Mouse (Mus musculus): Measurements from ENCODE around the gene Tmem126a. TPM values are rescaled to one million over a fixed set of nuclear protein-coding genes. Genes with fewer than 3 reads are reported as not detected.

Tmem126a gene
- total and polyA plus RNA-seq, 2 experiments from 2014 or later = 41.2 to 137 TPM

DNA sequence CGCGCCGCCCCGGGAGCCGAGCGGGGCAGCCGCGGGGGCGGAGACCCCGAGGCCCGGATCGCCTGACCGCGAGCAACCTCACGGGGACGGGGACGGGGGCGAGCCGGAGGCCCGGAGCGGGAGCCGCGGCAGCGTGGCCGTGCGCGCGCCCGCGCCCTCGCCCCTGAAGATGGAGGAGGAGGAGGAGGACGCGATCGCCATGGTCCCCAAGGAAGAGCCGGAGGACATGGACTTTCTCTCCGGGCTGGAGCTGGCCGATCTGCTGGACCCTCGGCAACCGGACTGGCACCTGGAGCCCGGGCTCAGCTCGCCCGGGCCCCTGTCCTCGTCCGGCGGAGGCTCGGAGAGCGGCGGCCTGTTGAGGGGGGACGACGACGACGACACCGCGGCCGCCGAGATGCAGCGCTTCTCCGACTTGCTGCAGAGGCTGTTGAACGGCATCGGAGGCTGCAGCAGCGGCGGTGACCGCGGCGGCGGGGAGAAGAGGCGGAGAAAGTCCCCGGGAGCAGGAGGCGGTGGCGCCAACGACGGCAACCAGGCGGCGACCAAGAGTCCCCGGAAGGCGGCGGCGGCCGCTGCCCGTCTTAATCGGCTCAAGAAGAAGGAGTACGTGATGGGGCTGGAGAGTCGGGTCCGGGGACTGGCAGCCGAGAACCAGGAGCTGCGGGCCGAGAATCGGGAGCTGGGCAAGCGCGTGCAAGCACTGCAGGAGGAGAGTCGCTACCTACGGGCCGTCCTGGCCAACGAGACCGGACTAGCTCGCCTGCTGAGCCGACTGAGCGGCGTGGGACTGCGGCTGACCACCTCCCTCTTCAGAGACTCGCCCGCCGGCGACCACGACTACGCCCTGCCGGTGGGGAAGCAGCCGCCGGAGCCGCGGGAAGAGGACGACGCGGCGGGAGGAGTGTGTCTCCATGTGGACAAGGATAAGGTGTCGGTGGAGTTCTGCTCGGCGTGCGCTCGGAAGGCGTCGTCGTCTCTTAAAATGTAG, 13.6 kb downstream of the Tmem126a start:
- no peaks in the 10 kb centered on the region for H3K9me3 ChIP-seq (ENCODE audit: low read length)
- H3K36me3 ChIP-seq (ENCODE audit: insufficient read depth, low read length) = no peaks in the 10 kb centered on the region
- ATAC-seq (ENCODE audit: low FRiP score) (peak; percentile 82), DNase-seq (ENCODE audit: low spot score) (peak; percentile 67)
- no peaks in the 10 kb centered on the region for H3K27me3 ChIP-seq (ENCODE audit: insufficient read depth, low read length)
- peak; percentile 54 for TF ChIP-seq CTCF (IDR thresholded peaks at IDR 0.05)
- peak overlapping the region; percentile 99 for H3K4me3 ChIP-seq (ENCODE audit: low read depth, low read length)
- peak overlapping the region; percentile 99 for H3K9ac ChIP-seq (replicated peaks; ENCODE audit: low read length, poor library complexity, severe bottlenecking)
- no peaks in the 10 kb centered on the region for H3K4me1 ChIP-seq (ENCODE audit: insufficient read depth, low read length)
- H3K27ac ChIP-seq (ENCODE audit: low read depth, low read length) = peak overlapping the region; percentile 98
- WGBS = under 1% methylated on average over 93 of the region's 123 CpGs
- peak overlapping the region; percentile 79 for H3K4me2 ChIP-seq (ENCODE audit: low read depth, low read length, poor library complexity, severe bottlenecking)

- WGBS = under 1% methylated on average over 51 of the region's 54 CpGs
Measured at GRCm38 (mm10) chr7:90442518-90443080, 14.4 kb downstream of the Tmem126a start, which contains the start of gene Crebzf. Crebzf (plus strand) TSS chr7:90442729.

GRCm38 (mm10) chr7:90442070-90442469, 15.0 kb downstream of the Tmem126a start:
- 7% methylated on average over 4 of the region's 4 CpGs for WGBS

More at GRCm38 (mm10) chr7:90442518-90443080, 14.4 kb downstream of the Tmem126a start, which contains the start of gene Crebzf:
- Histone ChIP-seq H3K27ac (ENCODE audit: low read depth, low read length) (peak within 1 kb of the TSS; percentile 98), H3K9me3 (ENCODE audit: low read length) (no peaks in the 10 kb centered on the region), H3K4me2 (ENCODE audit: low read depth, low read length, poor library complexity, severe bottlenecking) (peak within 1 kb of the TSS; percentile 79), H3K27me3 (ENCODE audit: insufficient read depth, low read length) (no peaks in the 10 kb centered on the region), H3K36me3 (ENCODE audit: insufficient read depth, low read length) (no peaks in the 10 kb centered on the region), H3K4me3 (ENCODE audit: low read depth, low read length) (peak within 1 kb of the TSS; percentile 99), H3K4me1 (ENCODE audit: insufficient read depth, low read length) (no peaks in the 10 kb centered on the region), H3K9ac (replicated peaks; ENCODE audit: low read length, poor library complexity, severe bottlenecking) (peak within 1 kb of the TSS; percentile 99)
- no peak for TF ChIP-seq CTCF (IDR thresholded peaks at IDR 0.05)
- peak; percentile 99 for DNase-seq (ENCODE audit: low spot score)
- ATAC-seq (ENCODE audit: low FRiP score) = peak; percentile 98

DNA sequence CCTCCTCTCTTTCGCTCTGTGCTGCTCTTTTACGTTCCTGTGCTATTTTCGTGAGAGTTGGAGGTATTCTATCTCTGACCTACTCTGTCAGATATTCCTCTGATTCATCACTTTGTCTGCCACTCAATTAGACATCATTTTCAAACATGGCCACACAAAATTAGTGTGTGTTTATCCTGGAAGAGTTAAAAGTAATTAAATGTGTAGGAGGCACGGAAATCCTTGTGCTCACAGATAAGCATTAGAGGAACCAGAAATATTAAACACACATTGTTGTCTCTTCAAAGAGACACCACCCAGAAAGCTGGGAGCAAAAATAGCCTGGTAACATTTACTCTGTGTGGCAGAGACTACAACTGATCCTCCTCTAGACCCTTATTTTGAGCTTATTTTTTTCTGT, 17.0 kb downstream of the Tmem126a start:
- Histone ChIP-seq H3K4me3 (ENCODE audit: low read depth, low read length) (no peak overlapping the region), H3K4me2 (ENCODE audit: low read depth, low read length, poor library complexity, severe bottlenecking) (no peak overlapping the region), H3K27ac (ENCODE audit: low read depth, low read length) (no peak overlapping the region), H3K4me1 (ENCODE audit: insufficient read depth, low read length) (no peaks in the 10 kb centered on the region), H3K36me3 (ENCODE audit: insufficient read depth, low read length) (no peaks in the 10 kb centered on the region), H3K9me3 (ENCODE audit: low read length) (no peaks in the 10 kb centered on the region), H3K9ac (replicated peaks; ENCODE audit: low read length, poor library complexity, severe bottlenecking) (no peak overlapping the region), H3K27me3 (ENCODE audit: insufficient read depth, low read length) (no peaks in the 10 kb centered on the region)
- no peak for TF ChIP-seq CTCF (IDR thresholded peaks at IDR 0.05)
- WGBS = 91% methylated on average over 4 of the region's 4 CpGs
- DNase-seq (ENCODE audit: low spot score) (no peak), ATAC-seq (ENCODE audit: low FRiP score) (no peak)

More at GRCm38 (mm10) chr7:90442070-90442469, 15.0 kb downstream of the Tmem126a start:
- ATAC-seq (ENCODE audit: low FRiP score) = peak; percentile 6
- H3K9me3 ChIP-seq (ENCODE audit: low read length) = no peaks in the 10 kb centered on the region
- peak overlapping the region; percentile 98 for H3K27ac ChIP-seq (ENCODE audit: low read depth, low read length)
- no peak for TF ChIP-seq CTCF (IDR thresholded peaks at IDR 0.05)
- no peaks in the 10 kb centered on the region for H3K36me3 ChIP-seq (ENCODE audit: insufficient read depth, low read length)
- peak overlapping the region; percentile 99 for H3K4me3 ChIP-seq (ENCODE audit: low read depth, low read length)
- no peaks in the 10 kb centered on the region for H3K4me1 ChIP-seq (ENCODE audit: insufficient read depth, low read length)
- peak overlapping the region; percentile 41 for H3K4me2 ChIP-seq (ENCODE audit: low read depth, low read length, poor library complexity, severe bottlenecking)
- DNase-seq (ENCODE audit: low spot score) = no peak
- no peaks in the 10 kb centered on the region for H3K27me3 ChIP-seq (ENCODE audit: insufficient read depth, low read length)
- H3K9ac ChIP-seq (replicated peaks; ENCODE audit: low read length, poor library complexity, severe bottlenecking) = peak overlapping the region; percentile 99

DNA sequence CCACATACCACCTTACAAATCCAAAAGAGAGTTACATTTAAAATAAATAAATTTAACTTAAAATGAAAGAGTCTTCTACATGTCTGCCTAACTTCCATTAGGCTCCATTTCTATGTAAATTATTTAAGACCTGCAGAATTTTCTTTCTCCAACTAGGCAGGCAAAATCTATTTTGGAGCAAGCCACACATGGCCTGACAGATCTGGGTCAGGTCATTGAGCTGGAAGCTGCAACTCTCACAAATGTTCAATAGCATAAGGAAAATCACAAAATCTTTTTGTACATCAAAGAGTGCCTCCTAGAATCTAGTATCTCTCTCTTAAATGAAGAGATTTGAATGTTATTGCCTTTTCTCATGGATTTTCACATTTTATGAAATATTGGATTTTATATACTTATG, 24.8 kb downstream of the Tmem126a start:
- Histone ChIP-seq H3K4me1 (ENCODE audit: insufficient read depth, low read length) (no peaks in the 10 kb centered on the region), H3K9me3 (ENCODE audit: low read length) (no peaks in the 10 kb centered on the region), H3K36me3 (ENCODE audit: insufficient read depth, low read length) (no peaks in the 10 kb centered on the region), H3K27me3 (ENCODE audit: insufficient read depth, low read length) (no peaks in the 10 kb centered on the region), H3K27ac (ENCODE audit: low read depth, low read length) (no peak overlapping the region), H3K4me3 (ENCODE audit: low read depth, low read length) (no peak overlapping the region), H3K4me2 (ENCODE audit: low read depth, low read length, poor library complexity, severe bottlenecking) (no peak overlapping the region), H3K9ac (replicated peaks; ENCODE audit: low read length, poor library complexity, severe bottlenecking) (no peak overlapping the region)
- TF ChIP-seq CTCF (IDR thresholded peaks at IDR 0.05) = no peak
- ATAC-seq (ENCODE audit: low FRiP score) (no peak), DNase-seq (ENCODE audit: low spot score) (no peak)
